Mouse (Mus musculus): ENCODE data around the gene Nt5dc1.
A peak's percentile ranks its signal among the peaks of the same experiment; 100 is the strongest.
"Not testable (repeated sequence)": the region's sequence is repeated elsewhere in the genome, so short reads cannot be mapped to it uniquely, and the experiment has no call there.

The Nt5dc1 gene

DNA sequence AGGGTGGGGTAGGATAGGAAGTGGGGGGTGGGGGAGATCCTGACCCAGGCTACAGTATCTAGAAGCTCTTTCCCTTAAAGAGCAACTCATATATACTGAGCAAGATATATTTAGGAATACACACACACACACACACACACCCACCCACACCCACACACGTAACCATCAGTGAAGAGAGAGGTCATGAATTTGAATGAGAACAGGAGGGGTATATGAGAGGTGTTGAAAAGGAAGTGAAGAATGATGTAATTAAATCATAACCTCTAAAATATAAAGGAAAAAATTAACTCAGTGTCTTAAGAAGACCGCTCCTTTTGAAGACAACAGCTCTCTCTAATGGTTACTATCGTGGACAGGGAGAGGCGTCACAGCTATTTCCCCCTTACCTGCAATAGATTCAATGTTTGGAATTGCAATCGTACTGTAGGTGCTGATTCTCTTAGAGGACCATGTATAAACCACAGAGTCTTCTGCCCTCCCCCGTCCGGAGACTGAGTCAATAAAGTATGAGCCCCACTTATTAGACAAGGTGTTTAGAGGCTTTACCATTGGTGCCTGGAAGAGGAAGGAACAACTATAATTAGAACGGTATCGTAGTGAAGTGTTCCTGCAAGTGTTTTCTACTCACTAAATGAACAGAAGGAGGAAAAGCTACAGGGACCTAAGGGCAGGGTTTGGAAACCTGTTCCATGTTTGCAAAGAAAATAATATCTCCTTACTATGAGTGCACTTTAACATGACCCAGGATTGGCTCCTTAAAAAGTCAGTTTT, 108.3 kb downstream of the Nt5dc1 start:
- no peak for DNase-seq

DNA sequence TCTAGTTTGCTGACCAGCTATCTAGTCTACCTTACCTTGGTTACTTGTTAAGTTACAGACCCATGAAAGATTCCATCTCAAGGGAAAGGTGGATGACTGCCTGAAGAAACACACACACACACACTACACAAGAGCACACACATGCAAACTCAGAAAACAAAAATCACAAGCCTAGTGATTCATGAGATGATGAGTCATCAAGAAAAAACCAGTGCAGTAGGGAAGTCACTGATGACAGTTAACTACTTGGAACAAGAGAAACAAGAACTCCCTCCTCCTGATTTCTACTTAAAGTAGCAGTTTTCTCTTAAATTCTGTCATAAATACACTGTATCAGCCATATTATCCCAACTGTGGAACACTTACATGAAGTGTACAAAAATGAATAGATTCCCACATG, 111.3 kb downstream of the Nt5dc1 start:
- DNase-seq, result no peak

DNA sequence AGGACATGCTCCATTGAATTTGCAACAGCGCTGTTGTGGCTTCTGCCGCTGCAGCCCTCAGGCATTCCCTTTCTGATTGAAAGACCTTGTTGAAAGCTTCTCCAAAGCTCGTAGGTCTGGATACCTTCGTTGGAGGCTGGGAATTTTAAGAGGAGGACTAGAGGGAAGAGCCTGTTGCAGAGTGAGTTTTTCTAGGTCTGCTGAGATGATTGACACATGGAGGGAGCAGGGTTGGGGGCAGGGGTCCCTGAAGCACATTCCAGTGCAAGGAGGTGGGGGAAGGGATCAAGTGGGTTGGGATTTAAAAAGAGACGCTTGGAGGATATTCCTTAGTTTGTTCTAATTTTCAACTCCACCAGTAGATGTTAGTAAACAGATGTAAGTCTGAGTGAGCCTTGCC, 118.0 kb downstream of the Nt5dc1 start:
- DNase-seq, result no peak

DNA sequence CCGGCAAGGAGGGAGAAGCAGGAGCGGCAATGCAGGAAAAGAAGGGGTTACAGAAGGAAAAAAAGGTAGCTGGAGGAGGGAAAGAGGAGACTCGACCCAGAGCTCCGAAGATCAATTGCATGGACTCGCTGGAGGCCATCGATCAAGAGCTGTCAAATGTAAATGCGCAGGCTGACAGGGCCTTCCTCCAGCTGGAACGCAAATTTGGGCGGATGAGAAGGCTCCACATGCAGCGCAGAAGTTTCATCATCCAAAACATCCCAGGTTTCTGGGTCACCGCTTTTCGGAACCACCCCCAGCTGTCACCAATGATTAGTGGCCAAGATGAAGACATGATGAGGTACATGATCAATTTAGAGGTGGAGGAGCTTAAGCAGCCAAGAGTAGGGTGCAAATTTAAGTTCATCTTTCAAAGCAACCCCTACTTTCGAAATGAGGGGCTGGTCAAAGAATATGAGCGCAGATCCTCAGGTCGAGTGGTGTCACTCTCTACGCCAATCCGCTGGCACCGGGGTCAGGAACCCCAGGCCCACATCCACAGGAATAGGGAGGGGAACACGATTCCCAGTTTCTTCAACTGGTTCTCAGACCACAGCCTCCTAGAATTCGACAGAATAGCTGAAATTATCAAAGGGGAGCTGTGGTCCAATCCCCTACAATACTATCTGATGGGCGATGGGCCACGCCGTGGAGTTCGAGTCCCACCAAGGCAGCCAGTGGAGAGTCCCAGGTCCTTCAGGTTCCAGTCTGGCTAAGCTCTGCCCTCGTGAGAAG, 120.2 kb downstream of the Nt5dc1 start:
- DNase-seq, result peak in 1 of 2 experiments; percentile 38

DNA sequence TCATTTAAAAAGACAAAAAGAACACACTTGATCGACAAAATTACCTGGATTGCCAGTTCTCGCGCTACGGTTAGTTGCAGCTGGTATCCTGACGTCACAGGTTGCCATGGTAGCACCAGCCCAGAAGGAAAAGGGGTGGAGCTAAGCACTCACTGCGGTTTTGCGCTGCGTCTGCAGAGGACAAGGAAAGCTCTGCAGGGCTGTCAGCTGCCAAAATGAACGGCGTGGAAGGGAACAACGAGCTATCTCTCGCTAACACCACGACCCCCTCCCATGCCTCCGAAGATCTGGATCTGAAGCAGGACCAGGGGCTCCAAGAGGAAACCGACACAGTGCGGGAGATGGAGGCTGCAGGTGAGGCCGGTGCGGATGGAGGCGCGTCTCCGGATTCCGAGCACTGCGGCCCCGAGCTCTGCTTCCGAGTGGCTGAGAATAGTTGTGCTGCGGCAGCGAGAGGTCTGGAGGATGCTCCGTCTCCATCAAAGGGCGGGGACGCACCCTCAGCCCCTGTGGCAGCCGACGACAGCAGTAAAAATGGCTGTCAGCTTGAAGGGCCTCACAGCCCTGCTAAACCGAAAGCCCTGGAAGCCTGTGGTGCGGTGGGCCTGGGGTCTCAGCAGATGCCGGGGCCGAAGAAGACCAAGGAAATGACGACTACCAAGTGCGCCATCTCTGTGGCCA, 120.9 kb downstream of the Nt5dc1 start, which contains the start of gene Tspyl4:
TSS of gene Tspyl4 (plus strand) at position 144 of the 681 bp plus-strand sequence.
- DNase-seq, result peak; percentile 96 to 97

DNA sequence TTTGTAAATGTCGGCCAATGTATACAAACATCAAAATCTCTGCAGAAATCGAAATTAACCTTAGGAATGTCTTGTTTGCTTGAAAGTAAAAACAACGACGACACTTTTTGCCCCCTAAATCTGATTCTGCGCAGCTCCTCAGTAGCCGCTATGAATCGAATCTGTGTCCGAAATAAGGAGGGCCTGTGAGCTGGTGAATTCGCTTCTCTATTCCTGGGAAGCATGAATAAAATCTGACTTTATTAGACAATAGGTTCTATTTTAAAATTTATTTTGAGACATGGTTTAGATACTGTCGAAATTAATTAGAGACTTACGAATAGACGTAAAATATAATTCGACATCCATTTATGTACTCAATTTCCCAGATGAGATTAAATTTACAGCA, 121.4 kb downstream of the Nt5dc1 start:
- no peak for DNase-seq

DNA sequence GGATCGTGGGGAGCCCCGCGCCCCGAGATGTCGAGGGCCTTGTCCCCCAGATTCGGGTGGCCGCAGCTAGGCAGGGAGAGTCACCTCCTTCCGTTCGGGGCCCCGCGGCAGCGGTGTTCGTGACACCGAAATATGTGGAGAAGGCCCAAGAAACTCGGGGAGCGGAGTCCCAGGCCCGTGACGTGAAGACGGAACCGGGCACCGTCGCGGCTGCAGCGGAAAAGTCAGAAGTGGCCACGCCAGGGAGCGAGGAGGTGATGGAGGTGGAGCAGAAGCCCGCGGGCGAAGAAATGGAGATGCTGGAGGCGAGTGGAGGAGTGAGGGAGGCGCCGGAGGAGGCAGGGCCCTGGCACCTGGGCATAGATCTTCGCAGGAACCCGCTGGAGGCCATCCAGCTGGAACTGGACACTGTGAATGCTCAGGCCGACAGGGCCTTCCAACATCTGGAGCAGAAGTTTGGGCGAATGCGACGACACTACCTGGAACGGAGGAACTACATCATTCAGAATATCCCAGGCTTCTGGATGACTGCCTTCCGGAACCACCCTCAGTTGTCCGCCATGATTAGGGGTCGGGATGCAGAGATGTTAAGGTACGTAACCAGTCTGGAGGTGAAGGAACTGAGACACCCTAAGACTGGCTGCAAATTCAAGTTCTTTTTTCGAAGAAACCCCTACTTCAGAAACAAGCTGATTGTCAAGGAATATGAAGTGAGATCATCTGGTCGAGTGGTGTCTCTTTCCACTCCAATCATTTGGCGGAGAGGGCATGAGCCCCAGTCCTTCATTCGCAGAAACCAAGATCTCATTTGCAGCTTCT, 135.7 kb downstream of the Nt5dc1 start:
- peak; percentile 80 to 85 for DNase-seq

DNA sequence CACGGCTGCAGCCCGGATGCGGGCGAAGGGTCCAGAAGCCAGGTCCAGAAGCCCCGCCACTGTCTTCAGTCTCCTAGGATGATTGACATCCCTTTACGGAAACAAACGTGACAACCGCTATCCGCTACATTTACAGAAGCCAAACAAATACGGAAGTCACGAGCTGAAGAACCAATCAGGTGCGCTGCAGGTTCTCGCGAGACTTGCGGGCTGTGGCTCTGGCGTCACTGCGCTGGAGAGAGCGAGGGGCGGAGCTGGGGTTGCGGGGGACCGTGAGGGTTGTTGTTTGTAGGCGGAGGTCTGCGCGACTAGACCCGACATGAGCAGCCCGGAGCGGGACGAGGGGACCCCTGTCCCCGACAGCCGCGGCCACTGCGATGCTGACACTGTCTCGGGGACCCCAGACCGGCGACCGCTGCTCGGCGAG, 136.4 kb downstream of the Nt5dc1 start, which contains the start of gene Tspyl1:
TSS of gene Tspyl1 (plus strand) at position 229 of the 427 bp plus-strand sequence.
- peak; percentile 99 to 100 for DNase-seq

DNA sequence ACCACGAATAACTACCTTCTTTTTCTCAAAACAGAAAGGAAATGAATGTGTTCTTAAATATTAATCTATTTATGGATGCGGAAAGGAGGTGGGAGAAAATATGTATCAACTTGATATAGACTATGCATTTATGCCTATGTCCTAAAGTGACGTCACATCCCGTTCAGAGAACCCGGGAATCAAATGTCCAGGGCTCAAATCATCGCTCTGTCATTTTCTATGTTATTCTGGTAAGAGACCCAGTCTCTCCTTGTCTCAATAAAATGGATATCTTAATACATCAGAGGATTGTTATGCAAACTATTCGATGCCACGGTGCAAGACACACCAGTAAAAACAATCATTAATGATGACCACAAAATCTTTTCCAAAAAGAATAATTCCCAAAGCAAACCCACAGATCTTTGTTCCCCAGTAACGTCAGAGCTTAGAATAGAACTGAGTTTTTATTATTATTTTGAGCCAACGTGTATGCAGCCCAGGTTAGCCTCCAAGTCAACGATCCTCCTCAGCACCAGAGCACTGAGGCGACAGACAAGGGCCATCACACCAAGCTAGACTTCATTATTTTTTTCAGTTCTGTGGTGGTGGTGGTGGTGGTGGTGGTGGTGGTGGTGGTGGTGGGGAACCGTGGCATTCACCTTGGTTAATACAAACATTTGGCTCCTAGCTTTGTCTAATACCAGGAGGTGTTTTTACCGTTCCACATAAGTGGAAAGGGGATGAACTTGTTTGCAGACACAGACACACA, 137.0 kb downstream of the Nt5dc1 start:
- DNase-seq, result no peak

DNA sequence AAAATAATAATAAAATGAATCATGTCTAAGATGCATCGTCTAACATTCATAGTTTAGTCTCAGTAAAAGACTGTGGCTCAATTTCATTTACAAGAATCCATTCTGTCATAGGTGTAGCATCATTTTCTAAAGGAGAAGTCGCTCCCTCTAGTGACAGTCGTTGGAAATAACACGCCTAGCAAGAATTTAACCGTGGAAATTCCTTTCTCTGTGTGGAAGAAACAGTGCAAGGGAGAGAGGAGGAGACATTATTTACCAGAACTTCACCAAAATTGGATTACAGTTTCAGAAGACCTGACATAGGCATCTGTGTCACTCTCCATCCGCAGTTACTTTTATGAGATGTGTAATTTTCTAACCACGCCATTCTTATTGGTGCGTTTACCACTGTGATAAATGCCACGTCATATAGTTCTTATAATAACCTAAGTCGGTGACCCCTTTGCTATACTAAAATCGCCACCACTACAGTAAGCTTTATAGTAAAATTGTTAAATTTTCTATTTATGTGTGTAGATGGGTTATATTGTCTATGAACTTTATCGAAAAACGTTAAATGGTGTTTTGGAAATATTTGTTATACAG, 137.7 kb downstream of the Nt5dc1 start:
- DNase-seq, result peak; percentile 40 to 75

DNA sequence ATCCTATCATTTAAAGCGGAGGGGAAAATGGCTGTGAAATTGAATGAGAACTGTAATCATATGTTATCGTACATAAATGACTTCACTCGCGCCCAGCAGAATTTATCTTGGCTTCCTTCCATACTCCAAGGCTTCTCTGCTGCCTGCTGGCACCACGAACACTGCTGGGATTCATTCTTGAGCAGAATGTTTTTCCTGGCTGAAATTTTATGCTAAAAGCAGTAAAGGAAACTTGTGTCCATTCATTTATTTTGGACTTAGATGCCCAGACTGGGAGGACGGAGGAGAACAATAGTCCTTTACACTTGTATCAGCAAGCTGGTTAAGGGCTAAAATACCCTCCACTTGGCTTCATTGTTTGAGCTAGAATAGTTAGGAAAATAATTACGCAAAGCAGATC, 146.7 kb downstream of the Nt5dc1 start:
- peak in 1 of 2 experiments; percentile 33 for DNase-seq

DNA sequence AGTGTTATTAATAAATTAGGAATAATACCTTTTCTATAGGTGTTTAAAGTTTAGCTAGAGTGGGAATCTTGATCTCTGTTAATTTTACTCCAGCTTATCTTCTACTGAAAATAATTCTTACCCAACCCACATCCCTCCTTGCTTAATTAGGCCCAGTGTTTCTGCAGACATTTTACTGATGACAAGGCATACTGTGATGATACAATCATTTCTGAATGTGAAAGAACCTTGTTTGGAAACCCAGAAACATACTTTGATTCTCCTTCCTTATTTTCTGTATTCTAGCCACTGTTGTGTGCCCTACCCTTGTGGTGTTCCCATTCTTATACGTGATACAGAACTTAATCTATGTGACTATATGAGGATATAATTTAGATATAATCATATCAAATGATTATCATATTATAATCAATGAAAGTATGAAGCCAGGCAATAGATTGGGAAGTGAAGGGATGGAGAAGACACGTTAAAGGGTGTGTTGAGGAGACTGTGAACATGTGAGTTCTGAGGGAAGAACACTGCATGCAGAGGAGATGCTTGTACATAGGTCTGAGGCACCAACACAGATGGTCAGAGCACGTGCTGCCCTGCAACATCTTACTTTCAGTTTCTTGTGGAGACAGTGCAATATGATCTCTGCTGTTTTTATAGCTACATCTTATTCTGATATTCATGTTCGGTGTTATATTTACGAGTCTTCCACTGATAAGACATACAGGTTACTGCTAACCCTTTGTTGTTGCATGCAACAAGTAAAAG, 150.9 kb downstream of the Nt5dc1 start:
- DNase-seq, result no peak

DNA sequence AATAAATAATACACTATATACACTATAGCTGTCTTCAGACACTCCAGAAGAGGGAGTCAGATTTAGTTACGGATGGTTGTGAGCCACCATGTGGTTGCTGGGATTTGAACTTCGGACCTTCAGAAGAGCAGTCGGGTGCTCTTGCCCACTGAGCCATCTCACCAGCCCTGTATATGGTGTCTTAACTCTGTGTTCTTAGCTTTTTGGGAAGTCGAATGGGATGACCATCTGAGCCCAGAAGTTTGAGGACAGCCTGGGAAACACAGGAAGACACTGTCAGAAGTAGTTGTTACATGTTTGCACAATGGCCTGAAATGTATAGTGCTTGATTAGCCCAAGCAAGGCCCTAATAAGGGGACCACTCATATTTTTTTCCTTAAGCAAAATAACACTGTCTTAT, 153.2 kb downstream of the Nt5dc1 start:
- no peak for DNase-seq

DNA sequence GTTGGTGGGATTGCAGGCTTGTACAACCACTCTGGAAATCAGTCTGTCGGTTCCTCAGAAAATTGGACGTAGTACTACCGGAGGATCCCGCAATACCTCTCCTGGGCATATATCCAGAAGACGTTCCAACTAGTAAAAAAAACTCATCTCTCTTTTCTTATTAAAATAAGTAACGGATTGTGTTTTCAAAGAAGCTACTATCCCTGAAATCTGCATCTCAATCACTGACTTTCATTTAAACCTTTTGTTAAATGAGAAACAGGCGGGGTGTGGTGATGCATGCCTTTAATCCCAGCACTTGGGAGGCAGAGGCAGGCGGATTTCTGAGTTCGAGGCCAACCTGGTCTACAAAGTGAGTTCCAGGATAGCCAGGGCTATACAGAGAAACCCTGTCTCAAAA, 165.5 kb downstream of the Nt5dc1 start:
- DNase-seq, result not testable (repeated sequence)

DNA sequence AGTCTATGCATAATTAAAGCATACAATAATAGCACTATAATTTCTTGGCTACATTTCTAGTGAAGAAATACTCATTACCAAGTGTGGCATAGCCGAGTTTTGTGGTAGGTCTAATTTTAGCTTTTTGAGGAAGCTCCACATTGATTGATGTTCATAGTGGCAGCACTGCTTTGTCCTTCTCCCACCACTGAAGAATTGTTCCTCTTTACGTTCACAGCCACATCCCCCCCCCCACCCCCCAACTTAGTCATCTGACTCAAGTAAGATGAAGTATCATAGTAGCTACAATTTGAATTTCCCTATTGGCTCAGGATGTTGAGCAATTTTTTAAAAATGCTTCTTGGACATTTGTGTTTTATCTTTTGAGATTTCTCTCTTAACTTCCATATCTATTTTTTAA, 168.8 kb downstream of the Nt5dc1 start:
- DNase-seq, result no peak

DNA sequence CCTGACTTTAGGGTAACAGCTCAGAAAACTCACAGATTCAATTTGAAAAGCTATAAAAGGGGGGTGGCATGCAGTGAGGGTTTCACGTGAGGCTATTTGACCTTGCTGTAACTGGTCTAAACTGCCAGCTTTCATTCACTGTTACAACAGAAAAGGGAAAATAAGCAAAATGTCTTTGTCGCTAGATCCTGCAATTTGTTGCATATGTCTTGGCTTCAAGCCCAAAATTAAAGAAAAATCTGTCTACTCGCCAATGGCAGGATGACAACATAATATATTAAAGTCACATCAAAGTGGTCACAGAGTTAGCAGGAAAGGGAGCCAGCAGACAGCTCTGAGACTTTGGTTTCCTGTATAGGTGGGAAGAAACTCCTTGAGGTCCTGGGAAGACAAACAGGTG, 170.6 kb downstream of the Nt5dc1 start:
- DNase-seq, result no peak

DNA sequence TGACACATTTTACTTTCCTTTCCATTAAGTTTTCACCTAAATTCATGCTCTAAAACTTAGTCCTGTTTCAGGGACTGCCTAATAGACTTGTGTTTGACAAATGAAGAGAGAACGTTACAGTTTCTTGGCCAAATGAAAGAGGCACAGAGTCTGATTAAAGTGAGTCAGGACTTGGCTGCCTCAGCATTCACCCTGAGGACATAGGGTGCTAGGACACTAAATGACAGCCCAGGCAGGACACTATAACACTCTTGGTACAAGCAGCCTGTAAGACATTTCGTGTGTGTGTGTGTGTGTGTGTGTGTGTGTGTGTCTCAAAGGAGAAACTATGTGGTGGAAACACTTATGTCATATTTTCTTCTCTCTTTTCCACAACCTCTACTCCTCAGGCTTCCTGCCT, 172.2 kb downstream of the Nt5dc1 start:
- no peak for DNase-seq

DNA sequence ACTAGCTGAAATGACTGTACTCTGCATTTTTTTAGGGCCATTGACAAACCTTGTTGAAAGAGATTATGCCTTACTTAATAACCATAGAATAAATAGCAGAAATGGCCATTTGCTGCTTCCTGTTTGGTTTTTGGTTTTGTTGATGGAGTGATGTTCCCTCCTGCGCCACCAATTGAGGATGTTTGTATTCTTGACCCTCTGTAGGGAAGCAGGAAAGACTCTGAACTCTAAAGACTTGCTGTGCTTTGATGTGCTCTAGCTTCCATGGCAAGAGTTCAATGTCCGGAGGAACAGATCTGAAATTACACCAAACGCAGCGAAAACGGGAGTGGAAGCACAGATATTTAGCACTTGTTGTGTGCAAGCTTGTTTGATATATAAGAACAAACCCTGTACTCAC, 173.6 kb downstream of the Nt5dc1 start:
- DNase-seq, result no peak

DNA sequence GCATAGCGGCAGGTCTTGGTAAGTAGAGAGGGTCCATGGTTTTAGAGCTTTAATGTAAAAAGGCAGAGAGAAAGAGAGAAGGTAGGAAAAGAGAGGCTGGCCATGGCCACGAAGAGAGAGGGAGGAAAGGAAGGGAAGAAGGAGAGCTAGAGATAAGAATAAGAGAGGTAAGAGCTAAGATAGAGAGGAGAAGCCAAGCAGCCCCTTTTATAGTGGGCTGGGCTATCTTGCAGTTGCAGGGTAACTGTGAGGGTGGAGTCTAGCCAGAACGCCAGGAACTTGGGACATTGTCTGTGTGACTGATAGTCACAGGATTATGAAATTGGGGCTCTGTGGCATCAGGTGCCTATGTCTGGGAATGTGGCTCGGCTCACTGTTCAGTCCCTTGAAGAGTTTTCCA, 179.8 kb downstream of the Nt5dc1 start:
- DNase-seq, result no peak
